Mouse (Mus musculus): ENCODE data around the gene Lmntd1. TPM values are rescaled to one million over a fixed set of nuclear protein-coding genes. Genes with fewer than 3 reads are reported as not detected.

The Lmntd1 gene
- polyA plus RNA-seq, 1 experiment from 2014 or later, result 0.29 TPM

DNA sequence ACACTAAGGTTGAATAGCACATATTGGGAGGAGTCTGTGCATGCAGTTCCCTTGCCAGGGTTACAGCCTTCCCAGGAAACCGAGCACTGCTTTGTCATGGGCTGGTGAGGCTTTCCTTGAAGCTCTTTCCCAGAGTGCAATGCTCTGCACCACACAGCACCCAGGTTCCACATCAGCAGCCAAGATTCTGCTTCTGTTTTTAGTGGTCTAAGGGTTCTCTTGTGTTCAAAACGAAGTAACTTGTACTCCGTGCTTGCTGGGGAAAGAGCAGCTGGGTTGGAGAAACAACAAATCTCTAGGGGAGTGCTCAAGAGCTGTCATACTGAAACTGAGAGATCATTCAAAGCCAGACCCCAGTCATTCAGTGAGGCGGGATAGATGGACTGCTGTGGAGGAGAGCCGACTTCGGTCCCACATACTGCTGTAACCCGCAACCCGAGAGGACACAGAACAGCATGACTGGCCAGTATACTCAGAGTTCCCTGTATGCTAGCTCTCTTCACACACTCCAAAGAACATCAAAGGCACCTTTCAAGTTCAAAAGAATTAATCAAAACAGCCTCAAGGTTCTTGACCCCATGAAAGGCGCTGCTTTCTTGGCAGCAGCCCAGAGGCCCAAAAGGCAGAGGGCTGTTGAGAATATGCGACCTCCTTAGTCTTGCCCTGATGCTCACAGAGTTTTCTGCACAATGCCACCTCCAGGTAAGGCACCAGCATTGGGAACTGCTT lies 35.5 kb downstream of the Lmntd1 start:
- 10% methylated on average over 10 of the region's 10 CpGs for WGBS
- Histone ChIP-seq H3K9me3 (ENCODE audit: low read depth, low read length) (no peaks in the 10 kb centered on the region), H3K27me3 (ENCODE audit: insufficient read depth, low read length) (no peaks in the 10 kb centered on the region), H3K36me3 (ENCODE audit: insufficient read depth) (no peaks in the 10 kb centered on the region), H3K27ac (ENCODE audit: low read depth) (no peak overlapping the region), H3K4me1 (ENCODE audit: insufficient read depth) (peaks cover 9% of the 10 kb centered on the region), H3K9ac (no peak overlapping the region), H3K4me3 (ENCODE audit: low read depth, low read length) (no peak overlapping the region), H3K4me2 (peak overlapping the region; percentile 33)
- TF ChIP-seq CTCF (IDR thresholded peaks at IDR 0.05; ENCODE audit: low read depth), result no peak
- ATAC-seq (ENCODE audit: insufficient read depth), result peak; percentile 91
- DNase-seq, result peak; percentile 74

DNA sequence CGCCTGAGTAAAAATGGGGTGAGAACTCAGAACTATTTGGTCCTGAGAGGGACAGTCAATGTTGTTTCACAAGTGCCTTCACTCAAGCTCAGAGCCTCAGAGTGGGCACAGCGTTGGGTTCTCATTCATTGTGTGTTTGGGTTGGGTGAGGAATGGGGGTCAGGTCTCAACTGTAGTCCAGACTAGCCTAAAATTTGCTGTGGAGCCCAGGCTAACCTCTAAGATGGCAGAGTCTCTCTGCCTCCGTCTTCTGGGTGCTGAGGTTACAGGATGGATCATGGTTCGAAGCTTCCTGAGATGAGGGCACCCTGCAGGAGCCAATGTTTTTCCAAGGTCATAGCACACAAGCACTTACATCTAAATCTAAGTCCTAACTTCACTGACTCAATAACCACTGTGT lies 37.4 kb downstream of the Lmntd1 start:
- no peaks in the 10 kb centered on the region for H3K27me3 ChIP-seq (ENCODE audit: insufficient read depth, low read length)
- H3K4me1 ChIP-seq (ENCODE audit: insufficient read depth), result peaks cover 9% of the 10 kb centered on the region
- H3K36me3 ChIP-seq (ENCODE audit: insufficient read depth), result no peaks in the 10 kb centered on the region
- no peaks in the 10 kb centered on the region for H3K9me3 ChIP-seq (ENCODE audit: low read depth, low read length)
- H3K9ac ChIP-seq, result no peak overlapping the region
- DNase-seq, result no peak
- no peak overlapping the region for H3K27ac ChIP-seq (ENCODE audit: low read depth)
- no peak for TF ChIP-seq CTCF (IDR thresholded peaks at IDR 0.05; ENCODE audit: low read depth)
- 90% methylated on average over 4 of the region's 4 CpGs for WGBS
- no peak for ATAC-seq (ENCODE audit: insufficient read depth)
- H3K4me3 ChIP-seq (ENCODE audit: low read depth, low read length), result no peak overlapping the region
- no peak overlapping the region for H3K4me2 ChIP-seq

DNA sequence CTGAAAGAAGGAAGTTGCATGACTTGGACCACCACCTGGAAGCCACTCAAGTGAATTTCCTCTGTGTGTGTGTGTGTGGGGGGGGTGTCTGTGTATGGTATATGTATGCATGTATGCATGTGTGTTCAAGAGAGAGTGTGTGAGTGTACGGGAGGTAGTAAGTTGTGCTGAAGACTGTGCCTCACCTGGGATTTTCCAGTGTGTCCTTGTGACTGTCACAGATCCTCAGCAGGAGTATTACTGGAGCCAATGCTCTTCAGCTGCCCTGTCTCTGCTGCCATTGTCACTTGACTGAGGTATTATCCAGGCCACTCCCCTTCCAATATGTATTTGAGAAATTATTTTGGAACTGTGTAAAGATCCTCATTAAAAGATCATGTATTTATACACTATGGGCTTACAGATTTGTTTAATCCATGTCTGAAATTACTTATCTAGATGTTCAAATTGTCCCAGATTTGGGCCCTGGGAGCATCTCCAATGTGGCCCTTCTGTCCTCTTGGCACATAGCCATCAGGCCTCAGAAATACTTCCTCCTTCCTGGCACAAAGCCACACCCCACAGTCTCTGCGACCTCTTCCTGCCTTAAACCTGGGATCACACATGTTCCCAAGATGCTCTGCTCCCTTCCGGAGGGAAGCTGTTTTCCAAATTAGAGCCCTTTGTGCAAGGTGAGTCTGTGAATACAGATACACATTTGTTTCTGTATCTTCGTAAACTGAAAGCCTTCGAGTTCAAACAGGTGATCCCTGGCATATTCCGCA lies 40.7 kb downstream of the Lmntd1 start:
- no peak for TF ChIP-seq CTCF (IDR thresholded peaks at IDR 0.05; ENCODE audit: low read depth)
- H3K4me2 ChIP-seq, result no peak overlapping the region
- 76% methylated on average over 6 of the region's 6 CpGs for WGBS
- H3K9ac ChIP-seq, result no peak overlapping the region
- H3K27ac ChIP-seq (ENCODE audit: low read depth), result no peak overlapping the region
- no peaks in the 10 kb centered on the region for H3K27me3 ChIP-seq (ENCODE audit: insufficient read depth, low read length)
- peak; percentile 38 for DNase-seq
- H3K4me3 ChIP-seq (ENCODE audit: low read depth, low read length), result no peak overlapping the region
- H3K4me1 ChIP-seq (ENCODE audit: insufficient read depth), result peaks cover 2% of the 10 kb centered on the region; the same call in 1 of the 2 replicates
- no peaks in the 10 kb centered on the region for H3K36me3 ChIP-seq (ENCODE audit: insufficient read depth)
- no peak for ATAC-seq (ENCODE audit: insufficient read depth)
- no peaks in the 10 kb centered on the region for H3K9me3 ChIP-seq (ENCODE audit: low read depth, low read length)

DNA sequence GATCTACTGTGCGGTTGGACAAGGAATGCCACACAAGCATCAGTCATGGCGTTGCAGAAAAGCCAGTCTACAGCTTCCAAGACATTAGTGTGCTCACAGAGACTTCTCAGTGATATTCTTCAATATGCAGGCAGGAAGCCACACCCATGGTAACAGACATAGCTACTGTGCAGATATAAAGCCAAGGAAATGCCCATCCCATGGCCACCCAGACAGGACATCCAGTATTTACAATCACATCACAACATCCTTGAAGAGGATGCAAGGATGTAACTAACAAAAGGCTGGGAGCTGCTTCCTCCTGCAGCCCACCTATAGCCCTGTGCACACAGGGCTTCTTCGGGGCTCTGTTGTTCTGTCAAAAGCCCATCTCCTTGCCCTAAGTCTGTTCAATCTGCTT lies 45.4 kb downstream of the Lmntd1 start:
- peak overlapping the region; percentile 5; the same call in 1 of the 2 replicates for H3K27ac ChIP-seq (ENCODE audit: low read depth)
- H3K36me3 ChIP-seq (ENCODE audit: insufficient read depth), result no peaks in the 10 kb centered on the region
- H3K27me3 ChIP-seq (ENCODE audit: insufficient read depth, low read length), result no peaks in the 10 kb centered on the region
- 65% methylated on average over 3 of the region's 3 CpGs for WGBS
- ATAC-seq (ENCODE audit: insufficient read depth), result no peak
- no peak overlapping the region for H3K4me2 ChIP-seq
- no peaks in the 10 kb centered on the region for H3K9me3 ChIP-seq (ENCODE audit: low read depth, low read length)
- TF ChIP-seq CTCF (IDR thresholded peaks at IDR 0.05; ENCODE audit: low read depth), result no peak
- H3K9ac ChIP-seq, result no peak overlapping the region
- H3K4me3 ChIP-seq (ENCODE audit: low read depth, low read length), result no peak overlapping the region
- H3K4me1 ChIP-seq (ENCODE audit: insufficient read depth), result peaks cover 6% of the 10 kb centered on the region
- peak; percentile 40 for DNase-seq

DNA sequence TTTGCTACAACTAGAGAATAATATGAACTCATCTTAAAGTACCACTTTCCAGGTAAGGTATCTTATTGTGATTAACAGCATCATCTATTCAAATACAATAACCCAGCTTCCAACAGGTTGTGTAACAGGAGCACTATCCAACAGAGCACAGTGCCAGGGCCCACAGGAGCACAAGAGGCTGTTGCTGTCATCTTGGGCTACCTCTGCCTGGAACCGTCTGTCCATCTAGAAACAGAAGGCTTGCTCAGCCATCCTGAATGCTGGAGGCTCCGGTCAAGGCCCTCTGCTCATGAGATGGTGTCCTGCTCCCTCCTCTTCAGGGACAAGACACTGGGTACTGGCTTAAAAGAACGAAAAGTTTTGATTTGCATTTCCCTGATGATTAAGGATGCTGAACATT lies 46.3 kb downstream of the Lmntd1 start:
- H3K36me3 ChIP-seq (ENCODE audit: insufficient read depth), result no peaks in the 10 kb centered on the region
- TF ChIP-seq CTCF (IDR thresholded peaks at IDR 0.05; ENCODE audit: low read depth), result no peak
- 87% methylated on average over 3 of the region's 3 CpGs for WGBS
- no peak overlapping the region for H3K27ac ChIP-seq (ENCODE audit: low read depth)
- DNase-seq (no peak), ATAC-seq (ENCODE audit: insufficient read depth) (no peak)
- H3K4me2 ChIP-seq, result no peak overlapping the region
- H3K4me3 ChIP-seq (ENCODE audit: low read depth, low read length), result no peak overlapping the region
- no peaks in the 10 kb centered on the region for H3K27me3 ChIP-seq (ENCODE audit: insufficient read depth, low read length)
- no peaks in the 10 kb centered on the region for H3K9me3 ChIP-seq (ENCODE audit: low read depth, low read length)
- H3K4me1 ChIP-seq (ENCODE audit: insufficient read depth), result peaks cover 6% of the 10 kb centered on the region
- H3K9ac ChIP-seq, result no peak overlapping the region

DNA sequence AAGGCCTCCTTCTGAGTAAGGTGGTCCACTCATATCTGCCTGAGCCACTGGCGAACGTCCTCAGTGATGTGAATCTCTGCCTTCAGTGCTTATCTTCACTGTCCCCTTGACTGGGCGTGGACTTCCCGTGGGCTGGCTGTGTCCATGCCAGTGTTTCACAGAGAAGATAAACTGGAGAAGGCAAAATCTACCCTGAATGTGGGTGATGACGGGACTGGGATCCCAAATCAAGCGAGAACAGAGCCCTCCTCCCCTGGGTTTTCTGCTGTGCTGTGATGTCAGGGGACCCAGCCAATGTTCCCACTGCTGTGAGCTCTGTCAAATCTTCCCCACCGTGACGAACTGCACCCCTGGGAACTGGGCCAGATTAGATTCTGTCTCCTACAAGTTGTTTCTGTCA lies 46.8 kb downstream of the Lmntd1 start:
- no peak overlapping the region for H3K27ac ChIP-seq (ENCODE audit: low read depth)
- H3K4me1 ChIP-seq (ENCODE audit: insufficient read depth), result peaks cover 6% of the 10 kb centered on the region
- no peaks in the 10 kb centered on the region for H3K36me3 ChIP-seq (ENCODE audit: insufficient read depth)
- H3K9me3 ChIP-seq (ENCODE audit: low read depth, low read length), result no peaks in the 10 kb centered on the region
- ATAC-seq (ENCODE audit: insufficient read depth), result peak; percentile 57; the same call in 1 of the 2 replicates
- H3K27me3 ChIP-seq (ENCODE audit: insufficient read depth, low read length), result no peaks in the 10 kb centered on the region
- 44% methylated on average over 8 of the region's 8 CpGs for WGBS
- no peak overlapping the region for H3K9ac ChIP-seq
- H3K4me3 ChIP-seq (ENCODE audit: low read depth, low read length), result no peak overlapping the region
- H3K4me2 ChIP-seq, result no peak overlapping the region
- no peak for TF ChIP-seq CTCF (IDR thresholded peaks at IDR 0.05; ENCODE audit: low read depth)
- peak; percentile 80 for DNase-seq

DNA sequence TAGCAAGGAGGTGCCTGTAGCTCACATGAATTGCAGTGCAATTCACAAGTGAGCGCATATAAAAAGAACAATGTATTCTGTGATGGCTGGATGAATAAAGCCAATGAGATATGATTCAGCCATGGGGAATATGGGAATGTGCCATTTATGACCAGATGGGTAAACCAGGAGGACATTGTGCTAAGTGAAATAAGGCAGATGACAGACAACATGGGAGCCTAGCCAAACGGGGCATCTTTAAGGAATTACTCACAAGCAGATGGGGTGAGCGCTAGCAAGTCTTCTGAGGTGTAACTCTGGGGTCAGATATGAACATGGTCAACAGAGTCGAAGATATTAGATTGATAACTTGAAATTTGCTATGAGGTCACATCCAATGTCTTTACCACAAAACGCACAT lies 48.5 kb downstream of the Lmntd1 start:
- Histone ChIP-seq H3K4me2 (no peak overlapping the region), H3K27ac (ENCODE audit: low read depth) (no peak overlapping the region), H3K36me3 (ENCODE audit: insufficient read depth) (no peaks in the 10 kb centered on the region), H3K9ac (no peak overlapping the region), H3K4me3 (ENCODE audit: low read depth, low read length) (no peak overlapping the region), H3K27me3 (ENCODE audit: insufficient read depth, low read length) (no peaks in the 10 kb centered on the region), H3K9me3 (ENCODE audit: low read depth, low read length) (no peaks in the 10 kb centered on the region), H3K4me1 (ENCODE audit: insufficient read depth) (peaks cover 6% of the 10 kb centered on the region)
- ATAC-seq (ENCODE audit: insufficient read depth) (no peak), DNase-seq (no peak)
- TF ChIP-seq CTCF (IDR thresholded peaks at IDR 0.05; ENCODE audit: low read depth), result no peak
- 91% methylated on average over 5 of the region's 5 CpGs for WGBS

Data from lung, embryonic 14.5 days (tissue).